Mouse (Mus musculus) heart, postnatal 10 days (tissue): ENCODE results near the gene Cfap126. TPM values are rescaled to one million over a fixed set of nuclear protein-coding genes. Genes with fewer than 3 reads are reported as not detected.

Experiments used
- DNase-seq, 2 experiments: peaks; one replicate each; pipeline ENCODE4 v3.0.0; 2021
- intact Hi-C: fragments of 180-260 bp; cut with DNase I; formaldehyde crosslinking; loops from one replicate; pipeline ENCODE4 v1.15.1; 2025
- total RNA-seq, 2 experiments: library from RNA; stranded (reverse); gene quantifications; 2 replicates each; pipeline ENCODE4 v1.2.3; 2021

Gene Cfap126
- total RNA-seq, 2 experiments from 2014 or later = 0.67 to 1.6 TPM

DNA sequence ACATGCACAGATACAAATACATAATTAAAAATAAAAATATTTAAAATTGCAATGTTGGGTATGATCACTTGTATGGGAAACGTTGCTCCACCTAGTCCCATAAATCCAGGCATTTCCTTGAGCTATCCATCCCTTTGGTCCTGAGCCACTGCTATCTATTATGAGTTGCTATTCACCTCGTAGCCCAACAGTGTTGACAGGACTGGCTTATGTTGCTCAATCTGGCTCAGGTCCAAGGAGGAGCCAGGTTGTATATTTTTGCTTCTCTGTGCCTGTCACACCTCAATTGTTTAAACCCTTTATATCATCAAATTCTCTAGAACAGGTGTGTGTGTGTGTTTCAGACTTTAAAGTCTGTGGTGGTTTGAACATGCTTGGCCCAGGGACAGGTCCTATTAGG is 23.0 kb upstream of the Cfap126 start:
- intact Hi-C loops = no loop called here
- no peak for DNase-seq

DNA sequence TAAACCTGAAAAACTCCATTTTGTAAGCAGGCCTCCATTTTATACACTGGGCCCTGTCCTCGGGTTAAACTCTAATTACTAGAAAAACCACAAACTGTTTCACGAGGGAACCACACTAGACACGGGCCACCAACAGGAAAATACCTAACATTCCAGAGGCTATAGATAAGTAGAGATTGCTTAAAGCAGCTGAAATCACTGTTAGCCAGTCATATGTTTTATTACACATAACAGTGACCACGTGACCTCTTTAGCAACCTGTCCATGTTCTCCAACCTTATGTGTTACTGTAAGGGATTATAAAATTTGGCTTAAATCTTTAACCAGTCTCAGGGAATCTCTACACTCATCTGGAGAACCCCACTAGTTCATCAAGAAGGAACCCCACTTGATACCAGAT is 19.3 kb upstream of the Cfap126 start:
- intact Hi-C loops = no loop called here
- DNase-seq = no peak

DNA sequence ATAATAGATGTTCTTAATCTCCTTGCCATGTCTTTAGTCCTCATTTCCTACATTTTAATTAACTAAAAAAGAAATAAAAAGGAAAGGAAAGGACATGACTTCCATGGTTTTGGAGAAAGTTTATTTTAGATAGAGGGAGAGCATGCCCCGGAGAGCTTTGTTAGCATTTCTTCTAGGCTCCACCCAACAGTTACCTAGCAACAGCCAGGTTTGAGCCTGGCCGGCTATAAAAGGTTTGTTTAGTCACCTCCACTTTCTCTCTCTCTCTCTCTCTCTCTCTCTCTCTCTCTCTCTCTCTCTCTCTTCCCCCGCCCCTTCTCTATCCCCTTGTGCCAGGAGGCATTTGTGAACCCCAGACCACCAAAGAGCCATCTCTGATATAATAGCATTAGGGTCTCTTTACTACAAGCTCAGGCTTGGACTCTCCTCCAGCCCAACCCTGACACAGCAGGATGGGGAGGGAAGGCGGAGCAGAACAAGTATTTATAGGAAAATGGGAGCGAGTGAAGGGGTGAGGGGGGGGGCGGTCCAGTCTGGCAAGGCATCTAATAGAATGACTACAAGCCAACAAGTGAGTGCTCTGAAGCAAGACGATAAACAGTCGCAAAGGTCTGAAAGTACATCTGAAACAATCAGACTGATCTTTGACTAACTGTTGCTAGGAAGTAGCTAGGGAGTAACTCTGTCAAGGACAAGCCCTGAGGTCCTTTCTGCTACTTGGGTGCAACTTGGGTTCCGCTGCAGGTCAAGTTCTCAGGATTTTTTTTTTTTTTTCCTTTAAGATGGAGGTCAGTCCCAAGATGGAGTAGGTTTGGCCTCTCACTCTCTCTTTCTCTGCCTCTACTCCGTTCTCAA is 17.4 kb upstream of the Cfap126 start:
- no peak for DNase-seq
- intact Hi-C loops = no loop called here

DNA sequence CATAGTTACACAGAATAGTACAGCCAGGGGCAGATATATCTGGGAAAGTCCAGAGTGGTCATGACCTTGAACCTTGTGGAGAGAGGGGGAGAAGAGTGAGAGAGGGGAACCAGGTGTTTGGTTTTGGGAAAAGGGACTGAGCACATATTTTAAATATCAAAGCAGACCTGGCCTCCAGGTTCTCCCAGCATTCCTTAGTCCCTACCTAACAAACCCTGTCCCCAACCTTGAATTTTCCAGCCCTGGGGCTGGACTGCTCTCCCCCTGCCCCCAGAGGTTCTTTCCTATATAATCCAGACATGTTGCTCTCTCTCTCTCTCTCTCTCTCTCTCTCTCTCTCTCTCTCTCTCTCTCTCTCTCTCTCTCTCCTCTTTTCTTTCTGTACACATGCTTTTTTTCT is 16.6 kb upstream of the Cfap126 start:
- intact Hi-C loops = no loop called here
- no peak for DNase-seq

DNA sequence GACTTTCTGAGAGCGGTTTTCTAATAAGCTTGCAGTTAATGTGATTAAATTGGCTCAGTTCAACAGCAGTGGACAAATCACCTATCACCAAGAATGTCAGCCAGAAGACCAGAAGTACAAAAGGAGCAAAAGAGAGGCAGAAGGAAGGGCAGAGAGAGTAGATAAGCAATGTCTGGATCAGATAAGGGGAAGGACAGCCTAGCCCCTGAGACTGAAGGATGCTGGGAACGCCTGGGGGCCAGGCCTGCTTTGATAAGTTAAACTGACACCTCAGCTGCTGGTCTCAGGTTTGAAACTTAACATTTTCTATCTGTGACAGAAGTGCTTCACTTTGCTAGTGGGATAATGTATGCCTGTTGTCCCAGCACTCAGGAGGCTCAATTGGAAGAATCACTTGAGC is 16.1 kb upstream of the Cfap126 start:
- intact Hi-C loops = no loop called here
- no peak for DNase-seq

DNA sequence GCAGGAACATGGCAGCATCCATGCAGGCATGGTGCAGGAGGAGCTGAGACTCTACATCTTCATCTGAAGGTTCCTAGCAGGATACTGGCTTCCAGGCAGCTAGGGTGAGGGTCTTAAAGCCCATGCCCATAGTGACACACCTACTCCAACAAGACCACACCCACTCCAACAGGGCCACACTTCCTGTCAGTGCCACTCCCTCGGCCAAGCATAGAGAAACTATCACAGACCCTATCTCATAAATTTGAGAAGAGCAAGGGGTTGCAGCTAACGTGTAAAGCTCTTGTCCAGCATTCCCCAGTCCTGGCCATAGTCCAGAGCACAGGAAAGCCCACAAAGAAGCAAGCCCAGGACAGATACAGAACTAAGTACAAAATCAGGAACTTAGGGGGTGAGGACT is 12.7 kb upstream of the Cfap126 start:
- no peak for DNase-seq
- intact Hi-C loops = no loop called here

DNA sequence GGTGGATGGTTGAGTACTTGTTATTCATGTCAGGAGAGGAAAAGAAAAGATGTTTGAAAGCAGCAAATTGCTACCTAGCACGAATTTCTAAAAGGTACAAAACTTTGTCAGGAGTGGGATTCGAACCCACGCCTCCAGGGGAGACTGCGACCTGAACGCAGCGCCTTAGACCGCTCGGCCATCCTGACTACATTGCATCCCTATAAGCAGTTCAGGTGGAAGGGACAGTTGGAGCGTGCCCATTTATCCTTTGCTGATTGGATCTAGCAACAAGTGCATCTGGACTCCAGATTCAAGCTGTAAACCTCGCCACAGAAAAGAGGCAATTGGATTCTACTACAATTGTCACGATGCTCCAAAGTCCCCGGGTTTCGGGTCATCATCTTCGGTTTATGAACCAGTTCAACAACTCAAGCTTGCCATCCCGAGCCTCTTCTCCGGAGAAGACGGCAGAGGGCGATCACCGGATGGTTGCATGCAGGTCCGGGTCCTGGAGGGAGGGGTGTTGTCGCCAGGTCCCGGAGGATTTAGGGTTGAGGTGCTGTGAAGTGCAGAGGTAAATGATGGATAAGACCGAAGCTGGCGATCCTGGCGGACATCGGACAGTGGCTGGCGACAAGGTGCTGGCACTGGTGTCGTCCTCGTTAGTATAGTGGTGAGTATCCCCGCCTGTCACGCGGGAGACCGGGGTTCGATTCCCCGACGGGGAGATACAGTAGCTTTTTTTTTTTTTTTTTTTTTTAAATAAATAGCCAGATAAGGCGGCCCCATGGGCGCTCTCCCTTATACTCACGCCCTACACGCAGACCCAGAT is 11.8 kb upstream of the Cfap126 start:
- intact Hi-C loops = loop anchor here (1.0 kb wide), 1 partner anchor 64 kb away; no protein-coding TSS in a partner anchor

DNA sequence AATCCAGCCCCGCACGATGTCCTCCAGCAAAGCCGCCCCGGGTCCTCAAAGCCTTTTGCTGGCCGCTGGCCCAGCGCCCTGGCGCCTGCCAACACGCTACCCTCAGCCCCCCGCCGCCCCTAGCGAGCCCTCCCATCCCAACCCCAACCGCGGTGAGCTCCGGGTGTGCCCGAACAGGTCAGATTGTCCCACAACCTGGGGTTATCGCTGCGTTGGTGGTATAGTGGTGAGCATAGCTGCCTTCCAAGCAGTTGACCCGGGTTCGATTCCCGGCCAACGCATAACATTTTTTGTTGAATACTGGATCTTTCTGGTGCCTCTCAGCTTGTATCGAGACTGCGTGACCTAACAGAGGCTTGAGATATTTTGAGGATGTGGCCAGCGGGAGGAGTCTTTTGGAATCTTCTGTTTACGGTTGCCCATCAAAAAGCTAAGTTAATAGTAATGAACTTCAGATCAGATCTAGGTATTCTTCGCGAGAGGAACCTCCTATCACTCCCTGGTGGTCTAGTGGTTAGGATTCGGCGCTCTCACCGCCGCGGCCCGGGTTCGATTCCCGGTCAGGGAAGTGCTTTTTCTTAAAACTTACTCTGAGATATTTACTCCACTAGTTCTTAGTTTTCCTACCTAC is 11.1 kb upstream of the Cfap126 start:
- intact Hi-C loops = loop anchor here (1.0 kb wide), 1 partner anchor 64 kb away; no protein-coding TSS in a partner anchor

More for the DNA sequence above, 11.8 kb upstream of the Cfap126 start:
- peak; percentile 91 to 92 for DNase-seq

DNA sequence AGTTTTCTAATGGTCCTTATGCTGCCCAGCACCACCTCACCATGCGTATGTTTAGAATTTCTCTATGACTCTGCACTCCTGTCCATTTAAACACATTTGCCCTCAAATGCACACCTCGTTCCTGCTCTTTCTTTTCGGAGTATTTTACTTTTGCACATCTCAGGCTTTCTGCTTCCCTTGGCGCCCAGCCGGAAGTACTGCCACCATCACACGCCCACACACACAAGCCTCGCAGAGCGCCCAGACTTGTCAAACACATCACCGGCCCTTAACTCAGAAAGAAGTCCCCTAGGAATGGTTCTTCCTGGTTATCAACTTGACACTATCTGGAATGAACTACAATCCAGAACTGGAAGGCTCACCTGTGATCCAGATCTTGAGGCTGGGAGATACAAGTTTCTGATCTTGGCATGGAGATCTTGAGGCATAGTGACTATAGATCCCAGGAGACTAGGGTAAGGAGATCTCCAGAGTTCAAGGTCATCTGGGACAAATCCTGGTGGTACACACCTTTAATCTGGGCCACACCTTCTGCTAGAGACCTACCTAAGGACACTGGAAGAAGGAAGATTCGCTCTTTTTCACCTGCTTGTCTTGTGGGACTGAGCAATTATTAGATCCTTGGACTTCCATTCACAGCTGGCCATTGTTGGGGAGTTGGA is 10.4 kb upstream of the Cfap126 start:
- intact Hi-C loops = no loop called here
- no peak for DNase-seq

More for the DNA sequence above, 11.1 kb upstream of the Cfap126 start:
- peak; percentile 89 to 90 for DNase-seq

DNA sequence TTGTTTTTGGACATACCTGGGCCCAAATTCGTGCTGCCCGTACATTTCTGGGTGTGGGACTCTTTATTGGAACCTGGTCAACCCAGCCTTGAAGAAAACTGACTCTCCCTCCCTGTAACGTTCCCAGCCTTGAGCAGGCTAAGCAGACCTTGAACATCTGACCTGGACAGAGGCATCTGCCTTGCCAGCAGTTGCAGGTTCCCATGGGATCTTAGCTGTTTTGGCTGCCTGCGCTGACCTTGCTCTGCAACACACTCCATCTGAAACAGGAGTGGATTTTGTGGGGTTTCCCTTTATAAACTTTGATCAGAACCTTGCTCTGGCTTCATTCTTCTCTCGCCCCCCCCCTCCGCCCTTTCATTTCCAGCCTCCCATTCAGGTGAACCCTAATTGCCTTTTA is 8.5 kb upstream of the Cfap126 start:
- DNase-seq = no peak
- intact Hi-C loops = no loop called here

DNA sequence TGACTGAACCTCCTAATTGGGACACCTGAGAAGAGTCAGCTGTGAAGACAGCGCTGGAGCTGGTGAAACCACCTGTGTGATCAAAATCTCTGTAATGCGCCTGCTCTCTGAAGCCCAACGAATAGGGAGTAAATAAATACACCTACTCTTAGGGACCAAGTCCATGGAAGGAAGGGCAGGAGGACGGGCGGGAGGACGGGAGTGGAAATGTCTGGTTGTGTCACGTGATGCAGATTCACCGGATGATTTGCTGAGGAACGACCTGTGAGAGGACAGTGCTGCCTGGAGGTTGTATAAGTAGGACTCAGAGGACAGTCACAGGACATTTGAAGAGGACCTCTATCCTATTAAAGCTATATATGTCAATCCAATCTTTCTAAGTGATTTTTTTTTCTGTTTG is 4.1 kb upstream of the Cfap126 start:
- no peak for DNase-seq
- intact Hi-C loops = loop anchor here (5.0 to 10.0 kb wide), 3 partner anchors 175 to 365 kb away; partner anchors contain the start of genes Ppox and Usp21

DNA sequence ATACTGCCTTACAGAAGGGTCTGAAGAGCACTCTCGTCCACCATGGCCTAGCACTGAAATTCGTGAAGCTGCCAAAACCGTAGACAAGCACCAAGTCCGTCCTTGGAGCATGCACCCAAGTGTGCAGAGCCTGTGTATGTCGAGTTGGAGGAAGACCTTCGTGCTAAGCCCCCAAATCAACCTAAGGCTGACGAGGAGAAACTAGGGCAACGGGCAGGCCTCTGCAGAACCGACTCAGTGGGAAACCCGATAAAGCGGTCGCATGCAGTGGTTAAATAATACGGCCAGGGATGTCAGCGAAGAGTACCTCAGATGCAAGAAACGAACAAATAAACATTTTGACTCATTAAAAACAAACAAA is 3.1 kb upstream of the Cfap126 start:
- intact Hi-C loops = loop anchor here (5.0 to 10.0 kb wide), 3 partner anchors 174 to 364 kb away; partner anchors contain the start of genes Ppox and Usp21

DNA sequence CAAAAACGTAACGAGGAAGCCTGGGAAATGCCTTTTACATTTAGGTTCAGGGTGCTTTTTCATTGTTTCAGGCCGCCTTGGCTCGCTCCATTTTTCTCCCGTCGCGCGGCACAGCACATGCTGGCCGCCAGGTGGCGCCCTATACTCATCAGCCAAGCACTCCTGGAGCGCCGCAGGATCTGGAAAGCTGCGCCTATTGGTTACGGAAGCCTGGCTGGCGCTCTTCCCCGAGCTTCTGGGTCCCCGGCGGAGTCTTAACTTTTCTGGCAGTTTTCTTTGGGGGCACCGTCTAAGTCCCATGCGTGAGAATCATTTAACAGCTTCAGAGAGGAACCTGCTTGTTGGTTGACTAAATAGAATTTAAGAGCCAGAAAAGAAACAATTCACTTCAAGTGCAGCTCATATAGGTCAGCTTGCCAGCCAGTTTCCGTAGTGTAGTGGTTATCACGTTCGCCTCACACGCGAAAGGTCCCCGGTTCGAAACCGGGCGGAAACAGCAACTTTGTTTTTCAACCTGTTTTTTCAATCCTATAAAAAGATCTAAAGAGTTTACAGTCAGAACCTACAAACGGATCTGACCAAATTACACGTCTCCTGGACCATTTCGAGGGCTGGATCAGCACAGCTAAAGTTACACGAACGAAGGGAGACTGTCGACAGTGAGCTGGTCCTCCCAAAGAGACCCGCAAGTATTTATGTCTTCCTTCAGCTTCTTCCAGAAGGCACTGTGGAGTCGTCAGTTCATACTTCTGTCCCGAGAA is 2.5 kb upstream of the Cfap126 start:
- DNase-seq = peak; percentile 95 to 96
- intact Hi-C loops = loop anchor here (5.0 to 10.0 kb wide), 3 partner anchors 174 to 364 kb away; partner anchors contain the start of genes Ppox and Usp21

More for the DNA sequence above, 3.1 kb upstream of the Cfap126 start:
- no peak for DNase-seq

DNA sequence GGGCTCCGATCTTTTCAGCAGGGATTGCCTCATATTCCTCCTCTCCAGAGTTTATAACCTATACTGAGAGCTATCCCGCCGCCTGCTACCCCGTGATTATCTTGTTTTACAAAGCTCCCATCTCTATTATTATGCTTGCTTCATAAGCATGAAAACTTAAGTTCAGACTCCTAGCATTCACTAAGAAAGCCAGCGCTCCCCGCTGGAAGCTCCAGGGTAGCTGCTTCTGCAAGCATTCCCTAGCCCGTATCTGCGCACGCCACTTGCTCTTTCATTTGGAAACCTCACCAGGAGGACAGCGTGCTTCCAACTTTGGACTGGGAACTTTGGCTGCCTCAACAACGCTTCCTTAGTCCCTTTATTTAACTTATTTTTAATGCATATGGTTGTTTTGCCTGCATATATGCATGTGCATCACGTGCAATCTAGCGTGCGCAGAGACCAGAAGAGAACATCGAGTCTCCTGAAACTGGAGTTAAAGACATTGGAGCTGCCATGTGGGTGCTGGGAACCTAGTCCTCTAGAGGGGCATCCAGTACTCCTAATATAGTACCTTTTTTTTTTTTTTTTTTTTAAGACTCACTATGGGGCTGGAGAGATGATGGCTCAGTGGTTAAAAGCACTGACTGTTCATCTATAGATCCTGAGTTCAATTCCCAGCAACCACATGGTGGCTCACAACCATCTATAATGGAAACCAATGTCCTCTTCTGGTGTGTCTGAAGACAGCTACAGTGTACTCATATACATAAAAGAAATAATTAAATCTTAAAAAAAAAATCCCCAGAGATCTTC is 1.7 kb upstream of the Cfap126 start:
- intact Hi-C loops = loop anchor here (5.0 to 10.0 kb wide), 3 partner anchors 173 to 363 kb away; partner anchors contain the start of genes Ppox and Usp21
- DNase-seq = peak; percentile 63 to 74

DNA sequence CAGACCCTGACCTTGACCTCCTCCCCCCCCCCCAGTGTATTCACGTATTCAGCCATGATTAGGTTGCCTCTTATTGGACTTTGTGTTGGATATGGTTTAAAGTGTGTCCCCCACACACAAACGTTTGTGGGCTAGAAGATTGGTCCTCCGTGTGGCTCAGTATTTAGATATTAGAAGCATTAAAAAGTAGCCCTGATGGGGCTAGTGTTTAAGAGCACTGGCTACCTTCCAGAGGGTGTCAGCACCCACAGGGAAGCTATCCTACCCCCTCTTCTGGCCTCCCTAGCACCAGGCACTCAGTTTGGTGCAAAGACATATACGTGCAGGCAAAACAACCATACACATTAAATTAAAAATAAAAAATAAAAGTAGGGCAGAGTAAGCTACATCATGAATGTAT is 732 bp upstream of the Cfap126 start:
- no peak for DNase-seq
- intact Hi-C loops = loop anchor here (5.0 to 10.0 kb wide), 3 partner anchors 172 to 362 kb away; partner anchors contain the start of genes Ppox and Usp21

DNA sequence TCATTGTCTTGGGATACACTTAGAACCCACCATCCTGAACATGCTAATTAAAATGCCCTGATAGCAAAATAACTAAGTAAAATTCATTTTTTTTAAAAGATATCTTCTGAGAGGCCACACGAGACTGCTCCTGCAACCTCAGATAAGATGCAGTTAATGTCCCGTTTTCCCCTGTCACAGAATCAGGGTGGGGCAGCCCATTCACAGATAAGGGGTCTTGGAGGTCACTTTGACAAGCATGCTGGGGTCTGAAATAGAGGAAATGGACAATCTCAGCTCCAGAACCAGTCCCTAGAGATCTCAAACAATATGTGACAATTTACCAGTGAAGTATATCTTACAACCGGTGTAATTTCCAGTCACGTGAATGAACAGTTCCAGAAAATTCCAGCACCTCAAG is 2.6 kb downstream of the Cfap126 start:
- intact Hi-C loops = loop anchor here (1.0 to 10.0 kb wide), 4 partner anchors 106 to 359 kb away; partner anchors contain the start of genes Ppox, Tomm40l and Usp21
- DNase-seq = no peak

DNA sequence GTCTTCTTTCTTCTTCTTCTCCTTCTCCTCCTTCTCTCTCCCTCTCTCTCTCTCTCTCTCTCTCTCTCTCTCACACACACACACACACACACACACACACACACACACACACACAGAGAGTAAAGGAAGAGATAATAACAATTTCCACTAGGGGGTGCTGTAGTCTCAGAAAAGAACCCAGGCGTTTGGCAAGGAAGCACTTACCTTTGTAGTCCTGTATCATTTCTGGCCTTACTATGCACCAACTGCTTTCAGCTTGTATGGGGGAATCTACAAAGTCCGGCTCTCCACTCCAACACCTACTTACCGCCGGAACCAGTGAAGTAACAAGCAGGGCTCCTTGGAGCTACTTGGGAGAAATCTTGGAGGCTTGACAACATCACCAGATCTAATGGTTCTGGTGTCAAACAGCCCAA is 4.6 kb downstream of the Cfap126 start:
- intact Hi-C loops = loop anchor here (2.0 to 10.0 kb wide), 4 partner anchors 119 to 357 kb away; partner anchors contain the start of genes Ppox and Usp21

DNA sequence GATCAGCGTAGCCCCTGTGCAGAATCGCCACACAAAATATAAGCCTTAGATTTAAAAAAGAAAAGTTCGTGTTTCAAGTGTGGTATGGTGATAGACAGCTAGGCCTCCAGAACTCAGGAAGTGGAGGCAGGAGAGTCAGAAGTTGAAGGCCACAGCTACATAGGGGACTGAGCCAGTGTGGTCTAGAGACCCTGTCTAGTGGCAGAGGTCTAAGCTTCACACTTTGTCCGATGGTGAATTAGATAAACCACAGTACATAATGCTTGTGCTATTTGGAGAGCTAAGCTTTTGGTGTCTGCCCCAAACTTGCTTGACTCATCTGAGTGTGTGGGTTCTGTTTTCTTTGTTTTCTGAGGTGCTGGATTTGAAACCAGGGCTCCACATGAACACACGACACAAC is 5.3 kb downstream of the Cfap126 start:
- no peak for DNase-seq
- intact Hi-C loops = loop anchor here (2.0 to 10.0 kb wide), 4 partner anchors 118 to 356 kb away; partner anchors contain the start of genes Ppox and Usp21

More for the DNA sequence above, 4.6 kb downstream of the Cfap126 start:
- DNase-seq = peak; percentile 82 to 88
